Mouse (Mus musculus): ENCODE measurements around the gene Nrtn.

Nrtn gene

DNA sequence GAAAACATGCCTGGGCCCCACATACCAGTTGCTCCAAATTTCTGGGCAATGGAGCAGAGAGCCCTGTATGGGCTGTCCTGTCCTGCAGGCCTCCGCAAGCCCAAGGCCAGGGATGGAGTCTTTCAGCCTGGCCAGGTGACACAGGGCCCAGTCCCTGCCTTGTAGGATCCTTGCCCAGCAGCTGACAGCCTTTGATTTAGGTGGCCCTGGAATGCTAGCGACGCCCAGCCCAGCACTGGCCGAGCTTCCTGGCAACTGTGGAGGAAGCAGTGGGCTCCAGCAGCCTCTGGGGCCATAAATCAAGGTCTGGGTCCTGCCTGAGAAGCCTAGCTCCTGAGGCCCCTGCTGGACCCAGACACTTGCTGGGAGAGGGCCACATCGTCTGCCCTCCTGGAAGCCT is 34.9 kb downstream of the Nrtn start:
- DNase-seq (ENCODE audit: low read depth, low spot score) = no peak

DNA sequence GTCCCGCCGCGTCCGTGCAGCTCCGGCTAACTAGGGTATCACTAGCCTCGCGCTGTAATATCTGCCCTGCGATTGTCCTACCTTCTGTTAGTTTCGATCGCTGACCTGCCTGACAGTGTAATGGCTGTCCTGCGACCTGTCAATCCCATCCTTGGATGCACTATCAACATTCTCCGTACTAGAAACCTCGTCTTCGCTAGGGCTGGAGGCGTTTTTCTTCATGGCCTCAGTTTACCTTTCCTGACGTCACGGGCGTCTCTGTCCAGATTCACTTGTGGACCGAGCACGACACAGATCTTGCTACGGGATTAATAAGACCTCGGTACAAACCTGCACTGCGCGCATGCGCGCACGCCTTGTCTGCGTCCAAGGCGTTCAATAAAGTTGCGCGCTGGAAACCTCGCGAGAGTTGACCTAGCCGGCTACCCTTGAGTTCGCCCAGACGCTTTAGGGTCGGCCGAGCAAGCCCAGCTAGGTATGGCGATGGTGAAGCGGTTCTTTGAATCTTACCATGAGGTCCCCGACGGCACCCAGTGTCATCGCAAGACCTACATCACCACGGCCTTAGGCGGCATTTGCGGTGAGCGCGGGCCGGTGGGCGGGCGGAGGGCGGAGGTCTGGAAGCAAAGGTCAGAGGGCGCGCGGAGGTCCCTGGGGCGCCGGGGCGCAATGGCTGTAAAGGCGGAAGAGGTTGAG is 39.8 kb downstream of the Nrtn start, which contains the start of the genes Ndufa11 and Vmac:
TSS of gene Ndufa11 (plus strand) at position 405 of the 696 bp plus-strand sequence.
TSS of gene Vmac (minus strand) at position 660 of the 696 bp plus-strand sequence.
- peak; percentile 96 for DNase-seq (ENCODE audit: low read depth, low spot score)

DNA sequence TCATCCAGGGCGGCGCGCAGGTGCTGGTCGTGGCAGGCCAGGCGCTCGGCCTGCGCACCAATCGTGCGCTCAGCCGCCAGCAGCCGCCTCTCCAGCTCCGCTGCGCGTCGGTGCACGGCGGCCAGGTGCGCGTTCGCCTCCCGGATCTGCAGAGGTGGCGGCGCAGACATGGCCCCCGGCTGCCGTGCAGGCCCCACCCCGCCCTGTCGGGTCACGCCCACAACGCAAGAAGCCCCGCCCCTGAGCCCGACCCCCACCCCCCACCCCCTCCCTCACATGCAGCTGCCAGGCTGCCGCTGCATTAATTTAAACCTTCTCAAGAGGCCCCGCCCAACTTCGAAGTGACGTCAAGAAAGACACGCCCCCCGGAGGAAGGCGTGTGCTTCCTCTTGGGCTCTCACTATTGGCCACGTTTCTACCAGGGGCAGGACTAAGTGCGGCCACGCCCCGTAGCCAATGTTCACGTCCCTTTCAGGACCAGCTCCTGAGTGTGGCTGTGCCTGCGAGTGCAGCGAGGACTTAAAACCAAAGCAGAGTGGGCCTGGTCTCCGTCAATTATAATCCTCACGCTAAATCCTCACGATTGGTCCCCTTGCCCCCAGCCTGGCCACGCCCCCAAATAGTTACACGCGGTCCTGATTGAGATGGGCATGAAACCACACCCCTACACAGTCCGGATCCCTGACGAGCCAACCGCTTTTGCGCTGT is 40.5 kb downstream of the Nrtn start:
- peak; percentile 99 for DNase-seq (ENCODE audit: low read depth, low spot score)

DNA sequence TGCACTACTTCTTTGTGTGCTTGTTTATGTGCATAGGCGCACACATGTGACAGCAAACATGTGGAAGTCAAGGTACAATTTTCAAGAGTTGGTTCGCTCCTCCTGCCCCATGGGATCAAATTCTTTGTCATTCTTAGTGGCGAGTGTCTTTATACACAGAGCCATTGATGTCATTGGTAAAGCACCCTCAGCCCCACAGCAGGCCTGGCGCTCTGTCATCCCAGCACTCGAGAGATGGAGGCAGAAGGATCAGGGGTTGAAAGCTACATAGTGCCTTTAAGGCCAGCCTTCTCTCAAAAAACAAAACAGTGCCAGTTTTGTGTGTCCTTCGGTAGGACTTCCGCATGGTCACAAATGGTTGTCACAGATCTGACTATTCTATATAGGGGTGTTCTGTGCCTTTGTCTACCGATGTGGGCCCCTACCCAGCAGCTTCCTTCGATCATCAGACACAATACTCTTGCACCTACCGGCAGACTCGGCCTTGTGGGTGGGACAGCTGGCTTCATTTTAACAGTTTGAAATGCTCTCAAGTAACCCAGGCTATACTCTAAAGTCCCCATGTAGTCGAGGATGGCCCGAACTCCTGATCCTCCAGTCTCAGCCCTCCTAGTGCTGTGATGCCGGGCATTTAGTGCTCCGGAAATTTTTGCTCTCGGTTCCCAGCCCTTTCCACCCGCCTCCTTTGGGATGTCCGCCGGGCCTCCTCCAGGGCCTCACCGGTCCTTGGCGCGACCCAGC is 41.2 kb downstream of the Nrtn start:
- no peak for DNase-seq (ENCODE audit: low read depth, low spot score)

DNA sequence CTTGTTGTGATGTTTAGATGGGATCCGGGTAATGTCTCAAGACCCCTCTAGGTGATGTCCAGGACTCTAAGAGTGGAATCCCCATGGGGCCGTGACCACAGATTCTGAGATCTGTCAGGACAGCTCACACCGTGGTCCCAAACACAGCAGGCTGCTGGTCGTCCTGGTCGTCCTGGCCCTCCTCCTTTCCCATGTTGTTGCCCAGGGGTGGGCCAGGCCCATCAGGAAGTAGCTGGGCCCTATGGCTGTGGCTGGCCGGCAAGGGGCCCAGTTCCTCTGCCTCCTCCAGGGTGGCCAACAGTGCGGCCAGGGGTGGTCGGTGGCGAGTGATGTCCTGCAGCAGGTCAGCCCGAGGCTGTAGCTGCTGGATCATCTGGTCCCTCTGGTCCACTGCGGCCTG is 42.0 kb downstream of the Nrtn start:
- DNase-seq (ENCODE audit: low read depth, low spot score) = no peak

- DNase-seq (ENCODE audit: low read depth, low spot score) = no peak
These were observed 47.6 kb downstream of the Nrtn start for GRCm38 (mm10) chr17:56709708-56710107.

DNA sequence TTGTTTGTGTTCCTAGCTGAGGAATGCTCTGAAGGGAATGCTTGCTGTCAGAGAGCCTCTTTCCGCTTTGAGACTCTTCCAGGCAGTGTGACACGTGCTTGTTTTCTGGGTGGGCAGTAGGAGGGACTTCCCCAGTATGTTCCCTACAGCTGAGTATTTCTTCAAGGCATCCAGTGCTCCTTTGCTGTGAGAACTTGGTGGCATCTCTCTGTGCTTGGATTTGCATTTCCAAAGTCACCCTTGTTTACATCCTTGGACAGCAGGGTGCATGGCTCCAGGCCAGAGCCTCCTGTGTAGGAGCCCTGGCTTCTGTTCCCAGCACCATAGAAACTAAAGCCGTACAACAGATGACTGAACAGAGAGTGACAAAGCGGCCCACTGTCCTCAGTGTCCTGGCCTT is 48.6 kb downstream of the Nrtn start:
- DNase-seq (ENCODE audit: low read depth, low spot score) = no peak

- no peak for DNase-seq (ENCODE audit: low read depth, low spot score)
These were observed 50.8 kb downstream of the Nrtn start for GRCm38 (mm10) chr17:56706515-56706914.

GRCm38 (mm10) chr17:56703038-56703437 is 54.3 kb downstream of the Nrtn start:
- no peak for DNase-seq (ENCODE audit: low read depth, low spot score)

Data from telencephalon, adult 2 months (tissue).